Mouse (Mus musculus): ENCODE results near the gene Kcnh4. TPM values are rescaled to one million over a fixed set of nuclear protein-coding genes. Genes with fewer than 3 reads are reported as not detected.
A peak's percentile ranks its signal among the peaks of the same experiment; 100 is the strongest.

Gene Kcnh4
- polyA plus RNA-seq, 1 experiment from 2014 or later, result not detected

GRCm38 (mm10) chr11:100758707-100759610 is 783 bp downstream of the Kcnh4 start:
- DNase-seq (ENCODE audit: low spot score), result peak; percentile 89
- Histone ChIP-seq H3K9me3 (replicated peaks) (no peaks in the 10 kb centered on the region), H3K4me1 (peaks cover 24% of the 10 kb centered on the region), H3K27ac (peak overlapping the region; percentile 74), H3K36me3 (no peaks in the 10 kb centered on the region), H3K27me3 (ENCODE audit: low read depth, poor library complexity, severe bottlenecking) (peaks cover 76% of the 10 kb centered on the region), H3K4me3 (peak overlapping the region; percentile 46)
- 2% methylated on average over 35 of the region's 35 CpGs for WGBS

DNA sequence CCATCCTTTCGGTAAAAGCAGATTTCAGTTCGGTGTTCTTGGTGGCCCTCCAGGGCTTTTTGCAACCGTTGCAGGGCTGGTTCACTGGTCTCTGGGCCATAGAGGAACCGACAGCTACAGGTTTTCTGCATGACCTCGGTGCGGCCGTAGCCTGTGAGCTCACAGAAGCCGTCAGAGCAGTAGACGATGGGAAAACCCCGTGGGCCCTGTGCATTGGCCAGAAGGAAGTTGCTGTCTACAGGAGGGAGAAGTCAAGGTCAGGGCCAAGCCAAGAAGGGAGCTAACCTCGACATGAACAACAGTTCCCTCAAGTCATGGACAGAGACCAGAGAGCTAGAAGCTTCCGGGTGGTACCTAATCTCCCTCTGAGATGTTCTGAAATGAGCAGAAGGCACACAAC is 2.2 kb downstream of the Kcnh4 start:
- no peaks in the 10 kb centered on the region for H3K36me3 ChIP-seq
- H3K9me3 ChIP-seq (replicated peaks), result no peaks in the 10 kb centered on the region
- no peak overlapping the region for H3K4me3 ChIP-seq
- peaks cover 24% of the 10 kb centered on the region for H3K4me1 ChIP-seq
- 91% methylated on average over 12 of the region's 12 CpGs for WGBS
- no peak for DNase-seq (ENCODE audit: low spot score)
- H3K27me3 ChIP-seq (ENCODE audit: low read depth, poor library complexity, severe bottlenecking), result peaks cover 66% of the 10 kb centered on the region
- H3K27ac ChIP-seq, result no peak overlapping the region

GRCm38 (mm10) chr11:100756476-100756875 is 3.3 kb downstream of the Kcnh4 start:
- DNase-seq (ENCODE audit: low spot score), result no peak
- no peak overlapping the region for H3K4me3 ChIP-seq
- no peaks in the 10 kb centered on the region for H3K36me3 ChIP-seq
- H3K9me3 ChIP-seq (replicated peaks), result no peaks in the 10 kb centered on the region
- peaks cover 66% of the 10 kb centered on the region for H3K27me3 ChIP-seq (ENCODE audit: low read depth, poor library complexity, severe bottlenecking)
- WGBS, result 74% methylated on average over 6 of the region's 6 CpGs
- H3K27ac ChIP-seq, result no peak overlapping the region
- peaks cover 22% of the 10 kb centered on the region for H3K4me1 ChIP-seq

- Histone ChIP-seq H3K9me3 (replicated peaks) (no peaks in the 10 kb centered on the region), H3K27ac (no peak overlapping the region), H3K4me3 (no peak overlapping the region), H3K4me1 (peaks cover 16% of the 10 kb centered on the region), H3K27me3 (ENCODE audit: low read depth, poor library complexity, severe bottlenecking) (peaks cover 61% of the 10 kb centered on the region), H3K36me3 (no peaks in the 10 kb centered on the region)
- 92% methylated on average over 3 of the region's 3 CpGs for WGBS
- no peak for DNase-seq (ENCODE audit: low spot score)
Observed at GRCm38 (mm10) chr11:100754693-100755057, 5.1 kb downstream of the Kcnh4 start.

- Histone ChIP-seq H3K4me1 (peaks cover 10% of the 10 kb centered on the region), H3K4me3 (no peak overlapping the region), H3K27ac (no peak overlapping the region), H3K9me3 (replicated peaks) (no peaks in the 10 kb centered on the region), H3K36me3 (no peaks in the 10 kb centered on the region), H3K27me3 (ENCODE audit: low read depth, poor library complexity, severe bottlenecking) (peaks cover 61% of the 10 kb centered on the region)
- no peak for DNase-seq (ENCODE audit: low spot score)
- 84% methylated on average over 12 of the region's 12 CpGs for WGBS
Observed at GRCm38 (mm10) chr11:100754021-100754692, 5.6 kb downstream of the Kcnh4 start.

GRCm38 (mm10) chr11:100752294-100752693 is 7.4 kb downstream of the Kcnh4 start:
- no peak for DNase-seq (ENCODE audit: low spot score)
- Histone ChIP-seq H3K36me3 (no peaks in the 10 kb centered on the region), H3K4me1 (peaks cover 4% of the 10 kb centered on the region; the same call in 1 of the 2 replicates), H3K27ac (no peak overlapping the region), H3K9me3 (replicated peaks) (no peaks in the 10 kb centered on the region), H3K4me3 (no peak overlapping the region), H3K27me3 (ENCODE audit: low read depth, poor library complexity, severe bottlenecking) (peaks cover 60% of the 10 kb centered on the region)
- WGBS, result 30% methylated on average over 10 of the region's 10 CpGs

GRCm38 (mm10) chr11:100750127-100750526 is 9.6 kb downstream of the Kcnh4 start:
- Histone ChIP-seq H3K4me3 (no peak overlapping the region), H3K27ac (no peak overlapping the region), H3K4me1 (peaks cover 4% of the 10 kb centered on the region; the same call in 1 of the 2 replicates), H3K9me3 (replicated peaks) (no peaks in the 10 kb centered on the region), H3K27me3 (ENCODE audit: low read depth, poor library complexity, severe bottlenecking) (peaks cover 56% of the 10 kb centered on the region), H3K36me3 (no peaks in the 10 kb centered on the region)
- DNase-seq (ENCODE audit: low spot score), result no peak
- 89% methylated on average over 16 of the region's 16 CpGs for WGBS

DNA sequence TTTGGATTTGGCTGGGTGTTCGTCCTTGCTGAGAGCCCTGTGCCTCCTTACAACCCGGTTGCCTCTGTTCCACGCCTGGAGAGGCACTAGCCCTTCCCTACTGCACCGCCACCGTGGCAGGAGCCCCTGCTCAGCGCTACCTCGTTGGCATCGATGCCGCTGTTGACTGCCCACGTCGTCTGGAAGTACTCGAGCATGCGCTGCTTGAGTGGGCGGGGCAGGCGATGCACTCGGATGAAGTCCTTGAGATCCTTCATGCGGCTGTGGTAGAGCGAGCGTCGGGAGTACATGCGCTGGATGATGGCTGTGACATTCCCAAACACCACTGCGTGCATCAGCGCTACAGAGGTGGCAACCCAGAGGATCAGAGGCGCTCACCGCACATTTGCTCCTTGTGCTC is 10.3 kb downstream of the Kcnh4 start:
- Histone ChIP-seq H3K36me3 (no peaks in the 10 kb centered on the region), H3K9me3 (replicated peaks) (no peaks in the 10 kb centered on the region), H3K27ac (no peak overlapping the region), H3K4me3 (no peak overlapping the region), H3K4me1 (peaks cover 4% of the 10 kb centered on the region; the same call in 1 of the 2 replicates), H3K27me3 (ENCODE audit: low read depth, poor library complexity, severe bottlenecking) (peaks cover 52% of the 10 kb centered on the region)
- DNase-seq (ENCODE audit: low spot score), result no peak
- WGBS, result 45% methylated on average over 25 of the region's 25 CpGs

- Histone ChIP-seq H3K4me1 (peaks cover 4% of the 10 kb centered on the region; the same call in 1 of the 2 replicates), H3K27ac (no peak overlapping the region), H3K36me3 (no peaks in the 10 kb centered on the region), H3K9me3 (replicated peaks) (no peaks in the 10 kb centered on the region), H3K4me3 (no peak overlapping the region), H3K27me3 (ENCODE audit: low read depth, poor library complexity, severe bottlenecking) (peaks cover 52% of the 10 kb centered on the region)
- no peak for DNase-seq (ENCODE audit: low spot score)
- 83% methylated on average over 4 of the region's 4 CpGs for whole genome bisulfite sequencing
Observed at GRCm38 (mm10) chr11:100748620-100749019, 11.1 kb downstream of the Kcnh4 start.

- no peaks in the 10 kb centered on the region for H3K36me3 ChIP-seq
- WGBS, result 87% methylated on average over 5 of the region's 5 CpGs
- H3K9me3 ChIP-seq (replicated peaks), result no peaks in the 10 kb centered on the region
- no peak overlapping the region for H3K4me3 ChIP-seq
- no peak overlapping the region for H3K27ac ChIP-seq
- no peaks in the 10 kb centered on the region; the same call in 1 of the 2 replicates for H3K4me1 ChIP-seq
- DNase-seq (ENCODE audit: low spot score), result no peak
- peaks cover 48% of the 10 kb centered on the region for H3K27me3 ChIP-seq (ENCODE audit: low read depth, poor library complexity, severe bottlenecking)
Observed at GRCm38 (mm10) chr11:100747114-100747513, 12.6 kb downstream of the Kcnh4 start.

DNA sequence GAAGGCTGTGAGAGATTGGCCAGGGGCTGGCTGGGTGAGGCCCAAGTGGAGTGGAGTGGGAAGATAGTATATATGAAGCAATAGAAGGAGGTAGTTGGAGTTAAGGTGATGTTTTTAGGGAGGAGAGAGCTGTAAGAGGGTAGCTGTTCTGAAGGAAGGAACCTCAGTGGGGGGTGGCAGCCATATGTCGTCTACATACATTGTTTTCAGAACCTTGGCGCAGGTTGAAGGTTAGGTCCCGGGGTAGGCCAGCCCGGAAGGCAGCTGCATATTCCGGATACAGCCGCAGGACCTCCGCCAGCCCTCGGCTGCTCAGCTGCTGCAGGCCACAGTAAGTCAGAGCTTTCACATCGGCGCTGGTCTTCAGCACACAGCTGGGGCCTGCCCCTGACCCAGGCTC is 13.2 kb downstream of the Kcnh4 start:
- Histone ChIP-seq H3K4me1 (no peaks in the 10 kb centered on the region; the same call in 1 of the 2 replicates), H3K27ac (no peak overlapping the region), H3K27me3 (ENCODE audit: low read depth, poor library complexity, severe bottlenecking) (peaks cover 43% of the 10 kb centered on the region), H3K36me3 (no peaks in the 10 kb centered on the region), H3K4me3 (no peak overlapping the region), H3K9me3 (replicated peaks) (no peaks in the 10 kb centered on the region)
- WGBS, result 86% methylated on average over 10 of the region's 10 CpGs
- DNase-seq (ENCODE audit: low spot score), result no peak

DNA sequence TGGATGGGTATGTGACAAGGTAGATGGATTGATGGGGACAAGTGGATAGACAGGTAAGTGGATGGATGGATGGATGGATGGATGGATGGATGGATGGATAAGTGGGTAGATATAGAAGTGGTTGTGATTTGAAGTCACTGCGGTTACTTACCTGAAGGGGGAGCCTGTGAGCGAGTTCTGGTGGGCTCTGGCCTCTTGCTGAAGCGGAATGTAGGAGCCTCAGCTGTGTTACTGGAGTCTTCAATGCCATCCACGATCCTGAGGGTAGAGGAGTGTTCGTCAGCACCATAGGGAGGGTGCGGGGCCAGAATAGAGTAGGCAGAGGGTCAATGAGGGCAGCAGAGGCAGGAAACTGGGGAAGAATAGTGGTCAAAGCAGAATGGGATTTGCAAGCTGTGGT is 14.7 kb downstream of the Kcnh4 start:
- Histone ChIP-seq H3K27me3 (ENCODE audit: low read depth, poor library complexity, severe bottlenecking) (peaks cover 33% of the 10 kb centered on the region), H3K36me3 (no peaks in the 10 kb centered on the region), H3K4me3 (no peak overlapping the region), H3K9me3 (replicated peaks) (no peaks in the 10 kb centered on the region), H3K27ac (no peak overlapping the region), H3K4me1 (no peaks in the 10 kb centered on the region; the same call in 1 of the 2 replicates)
- WGBS, result 18% methylated on average over 6 of the region's 6 CpGs
- DNase-seq (ENCODE audit: low spot score), result no peak

GRCm38 (mm10) chr11:100741348-100741747 is 18.4 kb downstream of the Kcnh4 start:
- H3K9me3 ChIP-seq (replicated peaks), result no peaks in the 10 kb centered on the region
- no peak for DNase-seq (ENCODE audit: low spot score)
- 73% methylated on average over 6 of the region's 6 CpGs for WGBS

More at GRCm38 (mm10) chr11:100741348-100741747, 18.4 kb downstream of the Kcnh4 start:
- Histone ChIP-seq H3K4me3 (no peak overlapping the region), H3K27me3 (ENCODE audit: low read depth, poor library complexity, severe bottlenecking) (no peaks in the 10 kb centered on the region), H3K4me1 (peaks cover 14% of the 10 kb centered on the region), H3K36me3 (no peaks in the 10 kb centered on the region), H3K27ac (no peak overlapping the region)
